ENCODE assay signal across 12 mouse cellular contexts in genomic region chr4:102351476-102352475, GRCm38 (mm10).
DNase-seq lines count a peak whose midpoint lies in the region; ATAC-seq lines count a peak whose summit lies in the region.
"Had no signal": no experiment of that assay in that cellular context is flagged by ENCODE, and none has a peak within 500 bp of the region (broad histone marks: within the 10 kb centered on the region; RNA-seq: fewer than 3 reads in every experiment).

No protein-coding gene starts in this region.

- H3K4me3 ChIP-seq in liver, embryonic 12.5 days = no peak overlapping the region
- H3K4me3 ChIP-seq: erythroblast, embryonic 14.5 days had no signal

- H3K36me3 ChIP-seq in liver, embryonic 12.5 days = no peaks in the 10 kb centered on the region

- no peak overlapping the region for H3K27ac ChIP-seq in liver, embryonic 12.5 days

- no peaks in the 10 kb centered on the region for H3K9me3 ChIP-seq in liver, embryonic 12.5 days (replicated peaks)

- ATAC-seq in liver, embryonic 12.5 days = no peak

- no peak overlapping the region for H3K9ac ChIP-seq in liver, embryonic 12.5 days

- no peaks in the 10 kb centered on the region for H3K27me3 ChIP-seq in liver, embryonic 12.5 days (replicated peaks)

- 71% methylated on average over 1 of the region's 1 CpGs for WGBS in liver, embryonic 12.5 days (ENCODE audit: insufficient replicate concordance)

- no peaks in the 10 kb centered on the region for H3K4me1 ChIP-seq in liver, embryonic 12.5 days

- DNase-seq in frontal cortex, adult 2 months (ENCODE audit: extremely low spot score in 1 of 2, low spot score in 1 of 2) = peak; percentile 55 to 59
- DNase-seq in frontal cortex, postnatal 14 days (ENCODE audit: low spot score in 2 of 2) = no peak
- DNase-seq in 416B (ENCODE audit: low read depth) = peak; percentile 11
- DNase-seq in embryo, embryonic 10.5 days (ENCODE audit: low spot score) = peak; percentile 63
- peak; percentile 61 for DNase-seq in mesoderm, embryonic 11.5 days (ENCODE audit: low read depth, low spot score)
- DNase-seq in kidney, postnatal 14 days = no peak
- DNase-seq in kidney, adult 11 months = no peak
- DNase-seq: adrenal gland, postnatal 25 days; cerebellum, adult 8-10 months; thymus, postnatal 36 days had no signal

- no peak overlapping the region for H3K4me2 ChIP-seq in liver, embryonic 12.5 days

Comparison
In these comparisons a context has a peak if more than half of its experiments do, and no peak if none do; other contexts are left out.
1. DNase-seq: peak in frontal cortex, adult 2 months (2 of 2), 416B (single experiment), embryo, embryonic 10.5 days (single experiment) and mesoderm, embryonic 11.5 days (single experiment); none in frontal cortex, postnatal 14 days (0 of 2), kidney, postnatal 14 days (single experiment) and kidney, adult 11 months (single experiment).